Mouse (Mus musculus) heart, postnatal 0 days (tissue): ENCODE results near the gene Sult1d1.

ENCODE experiments used
- CTCF ChIP-seq: IDR thresholded peaks from 2 replicates; pipeline ENCODE4 v1.5.1; 2016; ENCODE audit warnings: antibody characterized with exemption, control low read depth, low read depth
- EP300 ChIP-seq: IDR thresholded peaks from 2 replicates; pipeline ENCODE4 v1.6.1; 2016; ENCODE audit warnings: antibody characterized with exemption, low read depth

GRCm38 (mm10) chr5:87572781-87573180 is 4.0 kb upstream of the Sult1d1 start:
- TF ChIP-seq CTCF (no peak), EP300 (no peak)
